Mouse (Mus musculus): ENCODE data around the gene Sod1.

DNA sequence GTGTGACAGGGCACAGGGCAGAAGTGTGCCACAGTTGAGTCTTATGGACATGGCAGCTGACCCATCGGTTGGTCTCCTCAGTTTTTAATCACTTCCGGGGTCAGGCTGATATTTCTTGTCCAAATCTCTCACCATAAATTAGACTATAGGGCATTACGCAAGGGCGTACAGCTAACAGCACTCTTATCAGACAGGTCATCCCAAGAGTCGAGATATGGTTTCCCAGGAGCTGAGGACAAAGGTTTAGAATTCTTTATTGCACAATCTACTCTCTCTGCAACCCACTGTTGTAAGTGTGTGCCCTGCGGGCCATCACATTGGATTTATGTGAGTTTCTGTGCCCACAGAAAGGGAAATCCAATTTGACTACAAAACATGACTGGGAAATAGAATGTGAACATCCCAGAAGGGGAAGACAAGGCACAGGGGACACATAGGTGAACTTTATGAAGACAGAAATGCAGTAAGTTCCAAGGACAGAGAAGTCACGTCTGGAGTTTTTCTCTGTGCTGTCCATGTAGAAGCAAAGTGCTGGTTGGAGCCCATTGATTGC is 23.8 kb upstream of the Sod1 start:
- TF ChIP-seq CTCF (conservative IDR thresholded peaks at IDR 0.05; ENCODE audit: insufficient read depth, insufficient read length, low read depth, low read length) (no peak), POLR2A (IDR thresholded peaks at IDR 0.05; ENCODE audit: low read depth, low read length) (no peak)

Data from kidney, adult 2 months (tissue).